Mouse (Mus musculus): ENCODE data around the gene Snap47. TPM values are rescaled to one million over a fixed set of nuclear protein-coding genes. Genes with fewer than 3 reads are reported as not detected.

The Snap47 gene
- polyA plus RNA-seq, 1 experiment = 397 TPM

GRCm38 (mm10) chr11:59366633-59367032 lies 84.4 kb downstream of the Snap47 start:
- Histone ChIP-seq H3K4me3 (ENCODE audit: insufficient read depth, low read depth, low read length) (no peak overlapping the region), H3K4me1 (ENCODE audit: control insufficient read depth, insufficient read depth, low read length) (peaks cover 16% of the 10 kb centered on the region), H3K27ac (ENCODE audit: insufficient read depth, low read depth, low read length) (peak overlapping the region; percentile 10; the same call in 1 of the 2 replicates)
- TF ChIP-seq POLR2A (IDR thresholded peaks at IDR 0.05; ENCODE audit: insufficient read depth, low read depth, low read length) = no peak
- no peak for TF ChIP-seq CTCF (IDR thresholded peaks at IDR 0.05; ENCODE audit: insufficient read depth, low read depth, low read length)
- 29% methylated on average over 3 of the region's 3 CpGs for WGBS

- Histone ChIP-seq H3K4me3 (ENCODE audit: insufficient read depth, low read depth, low read length) (no peak overlapping the region), H3K4me1 (ENCODE audit: control insufficient read depth, insufficient read depth, low read length) (peaks cover 16% of the 10 kb centered on the region), H3K27ac (ENCODE audit: insufficient read depth, low read depth, low read length) (peak overlapping the region; percentile 10; the same call in 1 of the 2 replicates)
- WGBS = 29% methylated on average over 3 of the region's 3 CpGs
- no peak for TF ChIP-seq POLR2A (IDR thresholded peaks at IDR 0.05; ENCODE audit: insufficient read depth, low read depth, low read length)
- TF ChIP-seq CTCF (IDR thresholded peaks at IDR 0.05; ENCODE audit: insufficient read depth, low read depth, low read length) = no peak
Observed at GRCm38 (mm10) chr11:59366031-59366430, 85.0 kb downstream of the Snap47 start.

GRCm38 (mm10) chr11:59364417-59364816 lies 86.6 kb downstream of the Snap47 start:
- TF ChIP-seq CTCF (IDR thresholded peaks at IDR 0.05; ENCODE audit: insufficient read depth, low read depth, low read length) (no peak), POLR2A (IDR thresholded peaks at IDR 0.05; ENCODE audit: insufficient read depth, low read depth, low read length) (no peak)
- Histone ChIP-seq H3K4me3 (ENCODE audit: insufficient read depth, low read depth, low read length) (no peak overlapping the region), H3K4me1 (ENCODE audit: control insufficient read depth, insufficient read depth, low read length) (peaks cover 16% of the 10 kb centered on the region), H3K27ac (ENCODE audit: insufficient read depth, low read depth, low read length) (no peak overlapping the region)
- WGBS = 70% methylated on average over 3 of the region's 3 CpGs

GRCm38 (mm10) chr11:59364007-59364406 lies 87.0 kb downstream of the Snap47 start:
- Histone ChIP-seq H3K27ac (ENCODE audit: insufficient read depth, low read depth, low read length) (no peak overlapping the region), H3K4me1 (ENCODE audit: control insufficient read depth, insufficient read depth, low read length) (peaks cover 16% of the 10 kb centered on the region), H3K4me3 (ENCODE audit: insufficient read depth, low read depth, low read length) (no peak overlapping the region)
- no peak for TF ChIP-seq POLR2A (IDR thresholded peaks at IDR 0.05; ENCODE audit: insufficient read depth, low read depth, low read length)
- no peak for TF ChIP-seq CTCF (IDR thresholded peaks at IDR 0.05; ENCODE audit: insufficient read depth, low read depth, low read length)
- 85% methylated on average over 9 of the region's 9 CpGs for WGBS

- H3K4me3 ChIP-seq (ENCODE audit: insufficient read depth, low read depth, low read length) = no peak overlapping the region
- TF ChIP-seq POLR2A (IDR thresholded peaks at IDR 0.05; ENCODE audit: insufficient read depth, low read depth, low read length) (no peak), CTCF (IDR thresholded peaks at IDR 0.05; ENCODE audit: insufficient read depth, low read depth, low read length) (no peak)
- no peak overlapping the region for H3K27ac ChIP-seq (ENCODE audit: insufficient read depth, low read depth, low read length)
- peaks cover 10% of the 10 kb centered on the region for H3K4me1 ChIP-seq (ENCODE audit: control insufficient read depth, insufficient read depth, low read length)
- 91% methylated on average over 9 of the region's 9 CpGs for WGBS
Observed at GRCm38 (mm10) chr11:59361291-59361690, 89.7 kb downstream of the Snap47 start.

Other genes with a start within 250 kb of the Snap47 start
- gene Mrpl55, start 248.7 kb downstream of the Snap47 start, polyA plus RNA-seq (2012; ENCODE audit: insufficient read depth, insufficient read length, low replicate concordance, missing spikeins) = not detected in 2 replicates
- not detected in 2 replicates for gene 2310033P09Rik, start 242.9 kb downstream of the Snap47 start, polyA plus RNA-seq (2012; ENCODE audit: insufficient read depth, insufficient read length, low replicate concordance, missing spikeins)
- 324 and 570 TPM in 2 replicates for gene Arf1, start 222.9 kb downstream of the Snap47 start, polyA plus RNA-seq (2012; ENCODE audit: insufficient read depth, insufficient read length, low replicate concordance, missing spikeins)
- not detected in 2 replicates for gene Wnt3a, start 160.4 kb downstream of the Snap47 start, polyA plus RNA-seq (2012; ENCODE audit: insufficient read depth, insufficient read length, low replicate concordance, missing spikeins)
- not detected in 2 replicates for gene Wnt9a, start 144.3 kb downstream of the Snap47 start, polyA plus RNA-seq (2012; ENCODE audit: insufficient read depth, insufficient read length, low replicate concordance, missing spikeins)
- gene Prss38, start 75.5 kb downstream of the Snap47 start, polyA plus RNA-seq (2012; ENCODE audit: insufficient read depth, insufficient read length, low replicate concordance, missing spikeins) = not detected in 2 replicates
- gene Jmjd4, start 1.1 kb downstream of the Snap47 start, polyA plus RNA-seq (2012; ENCODE audit: insufficient read depth, insufficient read length, low replicate concordance, missing spikeins) = not detected in 2 replicates
- not detected in 2 replicates for gene Zfp867, start 21.3 kb upstream of the Snap47 start, polyA plus RNA-seq (2012; ENCODE audit: insufficient read depth, insufficient read length, low replicate concordance, missing spikeins)
- gene Zkscan17, start 75.6 kb upstream of the Snap47 start, polyA plus RNA-seq (2012; ENCODE audit: insufficient read depth, insufficient read length, low replicate concordance, missing spikeins) = not detected in 2 replicates
- not detected in 2 replicates for gene Nlrp3, start 90.4 kb upstream of the Snap47 start, polyA plus RNA-seq (2012; ENCODE audit: insufficient read depth, insufficient read length, low replicate concordance, missing spikeins)
- not detected in 2 replicates for gene Olfr222, start 125.0 kb upstream of the Snap47 start, polyA plus RNA-seq (2012; ENCODE audit: insufficient read depth, insufficient read length, low replicate concordance, missing spikeins)
- gene Olfr223, start 142.1 kb upstream of the Snap47 start, polyA plus RNA-seq (2012; ENCODE audit: insufficient read depth, insufficient read length, low replicate concordance, missing spikeins) = not detected in 2 replicates
- 111 TPM in 1 of 2 replicates, not detected in the other for gene Mprip, start 210.1 kb upstream of the Snap47 start, polyA plus RNA-seq (2012; ENCODE audit: insufficient read depth, insufficient read length, low replicate concordance, missing spikeins)